Mouse (Mus musculus): ENCODE results near the gene Gm42878. TPM values are rescaled to one million over a fixed set of nuclear protein-coding genes. Genes with fewer than 3 reads are reported as not detected.

The Gm42878 gene
- 1.4 TPM for total RNA-seq (2023)

DNA sequence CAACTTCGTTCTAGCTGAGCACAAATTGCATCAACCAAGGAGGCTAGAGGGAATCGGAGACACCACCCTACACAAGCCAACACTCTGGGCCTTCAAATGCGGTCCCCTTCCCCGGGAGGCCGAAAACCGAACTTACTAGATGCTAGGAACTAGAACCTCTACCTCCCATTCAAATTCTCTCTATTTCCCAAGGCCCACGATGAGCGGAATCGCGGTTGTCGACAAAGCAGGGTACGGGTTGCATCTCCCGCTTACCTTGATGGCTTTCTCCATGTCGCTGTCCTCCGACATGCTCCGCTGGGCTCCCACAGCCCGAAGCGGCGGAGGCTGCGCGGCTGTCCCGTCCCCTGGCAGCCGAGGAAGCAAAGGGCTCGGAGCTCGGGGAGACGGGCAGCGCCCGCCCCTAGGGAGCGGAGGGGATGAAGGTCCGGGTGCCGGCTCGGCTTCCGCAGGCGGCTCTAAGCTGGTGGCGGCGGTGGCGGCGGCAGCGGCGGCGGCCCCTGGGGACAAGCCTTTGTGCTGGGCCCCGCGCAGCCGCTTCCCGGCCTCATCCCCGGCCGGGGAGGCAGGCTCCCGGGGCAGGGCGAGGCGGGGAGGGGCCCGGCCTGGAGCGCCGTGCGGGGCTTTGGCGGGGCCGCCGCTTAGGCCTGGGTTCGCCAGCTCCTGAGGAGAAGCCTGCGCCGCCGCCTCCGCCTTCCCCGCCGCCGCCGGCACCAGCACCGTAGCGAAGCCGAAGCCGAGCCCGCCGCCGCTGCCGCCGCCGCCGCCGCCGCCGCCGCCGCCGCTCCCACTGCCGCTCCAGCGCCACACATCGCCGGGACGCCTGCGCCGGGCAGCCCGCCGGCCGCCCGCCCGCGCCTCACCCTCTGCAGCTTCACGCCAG lies at the start of gene Gm42878, which contains the start of gene Adam1a:
Gene Gm42878, minus strand, starts transcription at position 573 of the 883 bp plus-strand sequence.
Gene Adam1a, minus strand, starts transcription at position 573 of the 883 bp plus-strand sequence.

DNA sequence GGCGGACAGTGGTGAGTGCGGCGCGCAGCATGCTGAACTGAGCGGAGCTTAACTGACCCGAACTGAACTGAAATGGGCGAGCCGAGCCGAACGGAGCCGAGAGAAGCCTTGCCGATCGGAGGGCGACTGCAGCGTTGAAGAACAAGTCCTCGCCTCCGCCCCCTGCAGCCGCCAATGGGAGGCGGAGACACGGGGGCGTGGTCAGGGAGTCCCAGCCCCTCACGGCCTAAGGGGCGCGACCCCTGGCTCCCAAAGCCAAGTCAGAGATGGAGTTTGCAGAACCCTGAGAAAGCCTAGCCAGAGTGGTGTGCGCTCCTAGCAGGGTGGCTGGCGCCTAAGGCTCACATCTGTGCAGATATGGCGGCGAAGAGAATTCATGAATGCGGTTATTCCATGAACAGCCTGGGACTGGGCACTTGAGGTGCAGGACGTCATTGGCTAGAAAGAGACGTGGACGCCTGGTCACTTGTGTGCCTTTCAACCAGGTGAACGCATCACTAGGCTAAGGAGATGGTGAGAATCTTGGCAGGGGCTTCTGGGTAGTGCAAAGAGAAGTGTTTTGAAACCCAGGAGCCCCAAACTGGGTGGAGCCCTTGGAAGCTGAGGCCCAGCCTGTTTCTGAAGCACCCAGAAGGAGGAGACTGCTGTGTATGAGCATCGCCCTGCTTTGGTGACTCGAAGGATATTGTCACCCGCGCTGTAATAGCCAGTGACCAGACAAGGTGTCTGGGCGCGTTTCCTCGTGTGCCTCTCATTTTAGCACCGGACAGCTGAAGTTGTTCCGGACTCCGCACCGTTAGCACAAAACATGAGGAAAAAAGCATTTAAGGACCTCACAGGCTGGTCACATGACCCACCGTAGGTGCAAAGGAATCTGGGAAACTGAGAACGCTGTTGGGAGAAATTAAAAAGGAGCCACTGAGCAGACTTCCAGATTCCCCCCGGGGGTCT lies 48.4 kb upstream of the Gm42878 start, which contains the start of gene Aldh2:
Gene Aldh2, minus strand, starts transcription at position 374 of the 951 bp plus-strand sequence.

DNA sequence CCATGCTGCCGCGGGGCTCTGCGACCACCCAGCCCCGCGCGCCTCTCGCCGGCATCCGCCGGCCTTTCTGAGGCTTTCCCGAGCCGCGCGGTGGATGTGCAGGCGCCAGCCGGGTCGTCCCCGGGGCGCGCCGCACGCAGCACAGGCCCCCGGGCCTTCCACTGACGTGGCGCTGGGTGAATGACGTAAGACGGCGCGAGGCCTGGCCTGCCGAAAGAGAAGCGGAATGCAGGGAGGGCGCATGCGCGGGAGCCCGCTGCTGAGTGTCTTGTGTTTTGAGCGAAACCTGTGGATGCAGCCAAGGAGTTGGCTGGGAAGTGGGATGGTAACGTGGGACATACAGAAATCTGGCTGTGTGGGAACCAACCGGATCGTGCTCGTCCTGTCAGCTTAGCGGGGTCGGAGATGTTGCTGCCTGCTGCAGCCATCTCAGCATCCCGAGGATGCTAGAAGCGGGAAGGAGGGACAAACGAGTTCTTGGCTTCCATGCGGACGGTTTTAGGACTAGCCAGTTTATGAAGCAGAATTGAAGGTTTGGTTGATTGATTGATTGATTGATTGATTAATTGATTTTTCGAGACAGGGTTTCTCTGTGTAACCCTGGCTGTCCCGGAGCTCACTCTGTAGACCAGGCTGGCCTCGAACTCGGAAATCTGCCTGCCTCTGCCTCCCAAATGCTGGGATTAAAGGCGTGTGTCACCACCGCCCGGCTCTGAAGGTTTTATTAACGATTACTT lies 679 bp upstream of the Gm42878 start, which contains the start of gene Mapkapk5:
Gene Mapkapk5, minus strand, starts transcription at position 113 of the 737 bp plus-strand sequence.

DNA sequence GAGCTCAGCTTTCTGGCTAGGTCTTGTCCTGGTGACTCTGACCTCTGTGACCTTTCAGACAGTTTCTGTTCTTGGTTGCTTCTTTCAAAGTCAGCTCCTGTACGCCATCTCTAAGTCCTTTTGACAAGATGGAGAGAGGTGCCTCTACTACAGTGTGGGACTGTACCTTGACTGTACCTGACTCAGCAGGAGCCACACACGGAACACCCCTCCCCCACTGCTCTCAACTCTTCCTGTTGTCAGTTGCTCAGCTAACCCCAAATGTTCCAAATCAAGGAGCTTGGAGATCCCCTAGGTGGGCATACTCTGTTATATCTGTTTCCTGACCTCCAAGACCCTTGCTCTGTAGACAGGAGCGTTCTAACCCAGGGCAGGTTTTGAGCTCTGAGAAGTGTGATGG lies 42.1 kb downstream of the Gm42878 start, which contains the start of gene Adam1b:
Gene Adam1b, minus strand, starts transcription at position 205 of the 400 bp plus-strand sequence.

Other genes starting within 250 kb of the Gm42878 start
- 53.2 TPM for gene Trafd1, start 159.8 kb downstream of the Gm42878 start, total RNA-seq (2023)
- 32.2 TPM for gene Naa25, start 147.5 kb downstream of the Gm42878 start, total RNA-seq (2023)
- 0.76 TPM for gene Tmem116, start 93.6 kb downstream of the Gm42878 start, total RNA-seq (2023)
- gene Erp29, start 93.0 kb downstream of the Gm42878 start, total RNA-seq (2023) = 76.0 TPM
- gene Adam1b, start 42.0 kb downstream of the Gm42878 start, total RNA-seq (2023) = not detected
- 7.4 TPM for gene Adam1a, start within 50 bp of the Gm42878 start, total RNA-seq (2023)
- 97.8 TPM for gene Mapkapk5, start 423 bp upstream of the Gm42878 start, total RNA-seq (2023)
- 97.0 TPM for gene Aldh2, start 48.3 kb upstream of the Gm42878 start, total RNA-seq (2023)
- 5.2 TPM for gene Acad12, start 73.5 kb upstream of the Gm42878 start, total RNA-seq (2023)
- gene Acad10, start 115.0 kb upstream of the Gm42878 start, total RNA-seq (2023) = 10.1 TPM
- 127 TPM for gene Brap, start 115.1 kb upstream of the Gm42878 start, total RNA-seq (2023)
- gene Atxn2, start 165.9 kb upstream of the Gm42878 start, total RNA-seq (2023) = 79.9 TPM

All from CD4-positive naive resting alpha-beta T cell, adult 76 days (primary cell).